Mouse (Mus musculus) ES-E14 (cell line): ENCODE measurements around the gene Pkib.

Experiments
- HCFC1 ChIP-seq: IDR thresholded peaks from 2 replicates; pipeline ENCODE4 v1.6.1; 2012; ENCODE audit warnings: low read length, inconsistent platforms, borderline replicate concordance; ENCODE audit not compliant: insufficient read depth
- MAFK ChIP-seq: IDR thresholded peaks from 2 replicates; pipeline ENCODE4 v1.6.1; 2014; ENCODE audit warnings: mild to moderate bottlenecking, low read depth, low read length, inconsistent platforms; ENCODE audit not compliant: insufficient read depth
- ZC3H11A ChIP-seq: IDR thresholded peaks from 2 replicates; pipeline ENCODE4 v1.6.1; 2012; ENCODE audit warnings: low read depth, mild to moderate bottlenecking, inconsistent platforms, low read length, borderline replicate concordance

- TF ChIP-seq MAFK: no peak
- no peak for TF ChIP-seq ZC3H11A
- TF ChIP-seq HCFC1: no peak
Observed at GRCm38 (mm10) chr10:57627773-57628172, 4.0 kb upstream of the Pkib start.
